Mouse (Mus musculus) CD4-positive helper T cell, adult 2 months (primary cell): Measurements from ENCODE around the gene Ankrd31.
"Not testable (repeated sequence)": the region's sequence is repeated elsewhere in the genome, so short reads cannot be mapped to it uniquely, and the experiment has no call there.

Experiments
- DNase-seq: peaks from one replicate; pipeline ENCODE4 v3.0.0-alpha.2; 2012; ENCODE audit warnings: low read depth, missing footprints, low spot score

Gene Ankrd31

GRCm38 (mm10) chr13:96939680-96940079 is 191.6 kb downstream of the Ankrd31 start:
- no peak for DNase-seq

DNA sequence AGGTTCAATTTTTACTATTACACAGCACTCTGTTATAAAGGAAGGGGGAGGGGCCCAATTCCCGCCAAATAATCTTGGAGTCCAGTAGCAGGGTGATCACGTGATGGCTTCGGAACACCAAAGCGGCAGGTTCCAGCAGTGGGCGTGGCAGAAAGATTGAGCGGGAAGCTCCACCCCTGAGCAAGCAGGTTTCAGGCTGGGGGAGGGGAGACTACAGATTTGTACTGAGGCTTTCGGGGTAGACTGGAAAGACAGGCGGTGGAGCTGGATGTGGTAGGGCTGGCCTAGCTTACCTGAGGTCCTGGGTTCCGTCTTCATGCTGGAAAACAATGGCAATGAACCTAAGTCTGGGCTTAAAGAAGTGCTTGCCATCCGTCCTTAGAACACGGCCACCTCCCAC is 193.4 kb downstream of the Ankrd31 start:
- DNase-seq, result not testable (repeated sequence)

DNA sequence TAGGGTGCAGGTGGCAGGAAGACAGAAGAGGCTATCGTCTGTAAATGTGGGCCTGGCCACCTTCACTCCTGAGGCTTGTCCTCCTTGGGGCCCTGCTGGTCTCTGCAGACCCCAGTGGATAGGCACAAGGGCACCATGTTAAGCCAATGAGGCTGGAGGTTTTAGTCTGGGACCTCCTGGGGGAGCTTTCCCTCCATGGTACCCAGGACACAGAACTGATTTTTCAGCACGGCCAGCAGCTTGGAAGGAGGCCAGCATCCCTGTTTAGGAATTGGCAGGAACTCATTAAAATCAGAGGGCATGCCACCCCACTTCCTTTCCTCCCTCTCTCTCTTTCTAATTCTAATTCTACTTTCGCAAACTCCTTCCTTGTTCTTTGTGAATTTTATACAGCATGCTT is 195.5 kb downstream of the Ankrd31 start:
- no peak for DNase-seq

DNA sequence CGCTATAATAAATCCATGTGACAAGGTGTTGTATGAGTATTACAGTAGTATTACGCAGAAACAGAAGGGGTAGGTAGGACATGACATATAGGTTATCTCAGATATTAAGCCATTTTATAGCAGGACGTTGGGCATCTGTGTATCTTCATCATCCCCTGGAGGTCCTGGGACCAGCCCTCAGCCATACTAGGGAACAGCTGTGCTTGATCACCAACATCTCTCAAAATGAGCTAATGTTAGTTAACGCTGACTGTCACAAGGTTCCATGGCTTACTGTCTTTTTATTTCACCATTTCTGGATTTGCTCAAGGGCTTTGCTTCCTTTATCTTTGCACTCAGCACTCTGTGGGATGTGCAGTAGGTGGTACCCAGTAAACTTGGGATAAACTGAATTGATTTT is 197.7 kb downstream of the Ankrd31 start:
- no peak for DNase-seq

GRCm38 (mm10) chr13:96947722-96948121 is 199.7 kb downstream of the Ankrd31 start:
- DNase-seq, result no peak

GRCm38 (mm10) chr13:96951880-96952279 is 203.8 kb downstream of the Ankrd31 start:
- no peak for DNase-seq

DNA sequence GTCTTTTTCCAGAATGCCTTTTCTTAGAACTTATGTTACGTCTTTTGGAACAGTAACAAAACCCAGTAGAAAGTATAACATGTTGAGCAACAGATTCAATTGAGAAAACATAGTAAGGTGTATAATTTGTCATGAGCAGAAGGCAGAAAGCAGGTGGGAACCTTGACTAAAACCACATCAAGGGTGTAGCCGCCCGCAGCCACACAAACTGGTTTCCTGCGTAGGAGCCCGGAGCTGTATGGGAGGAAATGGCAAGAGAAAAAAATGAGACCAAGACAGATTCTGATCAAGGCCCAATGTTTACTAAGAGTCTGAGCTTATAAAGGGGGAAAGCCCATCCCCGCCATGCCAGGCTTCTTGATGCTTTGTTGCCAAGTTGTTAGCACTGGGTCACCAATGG is 208.4 kb downstream of the Ankrd31 start:
- peak; percentile 92 for DNase-seq
